Mouse (Mus musculus) forebrain, embryonic 15.5 days (tissue): ENCODE measurements at regions not wholly inside any gene's neighbourhood (a gene's known extent, or its start where the extent isn't known, plus 50 kb on each side); places are given as distances from the start of the nearest gene placed in this dataset.
A peak's percentile ranks its signal among the peaks of the same experiment; 100 is the strongest.
"Not testable (repeated sequence)": the region's sequence is repeated elsewhere in the genome, so short reads cannot be mapped to it uniquely, and the experiment has no call there.

ENCODE experiments used
- ATAC-seq: fragments of 200-750 bp; cut with Nextera tagmentation; replicated peaks from 2 replicates; pipeline ENCODE4 v1.8.0; 2017; ENCODE audit warnings: mild to moderate bottlenecking, moderate TSS enrichment, moderate library complexity
- H3K27ac ChIP-seq: fragments of 300-500 bp; sonication (generic); replicated peaks from 2 replicates; pipeline ENCODE4 v1.5.1; 2015; ENCODE audit warnings: mild to moderate bottlenecking, inconsistent platforms
- H3K27me3 ChIP-seq: fragments of 300-500 bp; sonication (generic); 2 replicates; pipeline ENCODE4 v1.6.1; 2015; ENCODE audit warnings: inconsistent platforms
- H3K36me3 ChIP-seq: fragments of 300-500 bp; sonication (generic); 2 replicates; pipeline ENCODE4 v1.6.1; 2015; ENCODE audit warnings: mild to moderate bottlenecking, inconsistent platforms
- H3K4me1 ChIP-seq: fragments of 300-500 bp; sonication (generic); 2 replicates; pipeline ENCODE4 v1.6.1; 2015; ENCODE audit warnings: inconsistent platforms
- H3K4me2 ChIP-seq: fragments of 300-500 bp; sonication (generic); replicated peaks from 2 replicates; pipeline ENCODE4 v1.6.1; 2015; ENCODE audit warnings: mild to moderate bottlenecking, inconsistent platforms
- H3K4me3 ChIP-seq: fragments of 300-500 bp; sonication (generic); 2 replicates; pipeline ENCODE4 v1.5.1; 2015; ENCODE audit warnings: mild to moderate bottlenecking, inconsistent platforms
- H3K9ac ChIP-seq: fragments of 300-500 bp; sonication (generic); replicated peaks from 2 replicates; pipeline ENCODE4 v1.6.1; 2015; ENCODE audit warnings: mild to moderate bottlenecking, inconsistent platforms
- H3K9me3 ChIP-seq: fragments of 300-500 bp; sonication (generic); 2 replicates; pipeline ENCODE4 v1.6.1; 2016; ENCODE audit warnings: inconsistent platforms
- WGBS: fragments of 180-500 bp; shearing (Covaris S2); methylation state at CpG from one replicate; pipeline ENCODE4 v1.1.7; 2015; ENCODE audit warnings: mixed read lengths; 5-methylcytosine and 5-hydroxymethylcytosine counted together

GRCm38 (mm10) chr4:28064935-28065334, 748.0 kb upstream of the Epha7 start:
- Histone ChIP-seq H3K9me3 (no peaks in the 10 kb centered on the region), H3K4me3 (no peak overlapping the region), H3K9ac (no peak overlapping the region), H3K4me2 (no peak overlapping the region), H3K36me3 (no peaks in the 10 kb centered on the region), H3K4me1 (no peaks in the 10 kb centered on the region), H3K27ac (no peak overlapping the region), H3K27me3 (no peaks in the 10 kb centered on the region)
- ATAC-seq: no peak

DNA sequence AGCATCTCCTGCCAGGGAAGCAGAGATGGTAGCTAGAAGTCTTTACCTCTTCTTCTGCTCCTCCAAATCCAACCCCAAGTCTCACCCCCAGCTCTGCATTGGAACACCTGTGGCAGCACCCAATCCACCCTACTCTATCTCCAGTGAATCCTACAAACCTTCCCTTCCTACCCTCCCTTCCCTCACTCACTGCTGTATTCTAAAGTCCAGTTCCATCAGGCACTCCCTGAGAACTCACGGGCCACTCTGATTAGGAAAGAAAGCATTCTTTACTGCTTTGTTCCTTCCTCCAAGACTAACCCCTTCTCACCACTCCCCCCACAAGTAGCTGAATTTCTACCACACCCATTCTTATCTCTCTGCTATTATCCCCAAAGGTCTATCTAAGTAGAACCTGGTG, 747.1 kb upstream of the Epha7 start:
- H3K4me2 ChIP-seq: no peak overlapping the region
- no peaks in the 10 kb centered on the region for H3K9me3 ChIP-seq
- no peak overlapping the region for H3K4me3 ChIP-seq
- H3K27ac ChIP-seq: no peak overlapping the region
- ATAC-seq: no peak
- no peaks in the 10 kb centered on the region for H3K27me3 ChIP-seq
- 59% methylated on average over 1 of the region's 1 CpGs for WGBS
- H3K4me1 ChIP-seq: no peaks in the 10 kb centered on the region
- no peaks in the 10 kb centered on the region for H3K36me3 ChIP-seq
- no peak overlapping the region for H3K9ac ChIP-seq

- no peaks in the 10 kb centered on the region for H3K9me3 ChIP-seq
These were observed 733.9 kb upstream of the Epha7 start for GRCm38 (mm10) chr4:28079030-28079429.

DNA sequence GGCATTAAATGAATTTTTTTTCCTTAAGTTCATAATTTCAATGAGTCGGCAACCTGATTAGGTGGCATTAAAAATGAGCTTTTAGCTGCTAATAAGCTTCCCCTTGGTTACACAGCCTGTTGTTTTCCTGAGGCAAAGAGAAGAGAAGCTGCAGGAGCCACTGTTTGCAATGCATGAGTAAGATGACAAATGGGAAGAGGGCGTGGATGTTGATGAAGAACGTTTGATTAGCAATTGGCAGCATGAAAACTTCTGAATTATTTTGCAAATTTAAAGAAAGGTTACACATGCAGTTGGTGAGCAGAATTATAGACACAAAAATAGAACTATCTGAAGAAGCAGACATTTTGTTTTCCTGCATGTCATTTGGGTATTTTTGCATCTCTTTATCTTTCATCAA, 720.1 kb upstream of the Epha7 start:
- no peak overlapping the region for H3K27ac ChIP-seq
- no peaks in the 10 kb centered on the region for H3K36me3 ChIP-seq
- no peaks in the 10 kb centered on the region for H3K27me3 ChIP-seq
- 38% methylated on average over 3 of the region's 3 CpGs for whole genome bisulfite sequencing
- H3K9me3 ChIP-seq: no peaks in the 10 kb centered on the region
- H3K4me1 ChIP-seq: peaks cover 4% of the 10 kb centered on the region; the same call in 1 of the 2 replicates
- no peak overlapping the region for H3K4me3 ChIP-seq
- ATAC-seq: no peak
- H3K4me2 ChIP-seq: no peak overlapping the region
- no peak overlapping the region for H3K9ac ChIP-seq

More at GRCm38 (mm10) chr4:28079030-28079429, 733.9 kb upstream of the Epha7 start:
- Histone ChIP-seq H3K4me2 (no peak overlapping the region), H3K4me1 (no peaks in the 10 kb centered on the region), H3K4me3 (no peak overlapping the region), H3K27me3 (no peaks in the 10 kb centered on the region), H3K36me3 (no peaks in the 10 kb centered on the region), H3K9ac (no peak overlapping the region), H3K27ac (no peak overlapping the region)
- WGBS: 92% methylated on average over 2 of the region's 2 CpGs
- no peak for ATAC-seq

DNA sequence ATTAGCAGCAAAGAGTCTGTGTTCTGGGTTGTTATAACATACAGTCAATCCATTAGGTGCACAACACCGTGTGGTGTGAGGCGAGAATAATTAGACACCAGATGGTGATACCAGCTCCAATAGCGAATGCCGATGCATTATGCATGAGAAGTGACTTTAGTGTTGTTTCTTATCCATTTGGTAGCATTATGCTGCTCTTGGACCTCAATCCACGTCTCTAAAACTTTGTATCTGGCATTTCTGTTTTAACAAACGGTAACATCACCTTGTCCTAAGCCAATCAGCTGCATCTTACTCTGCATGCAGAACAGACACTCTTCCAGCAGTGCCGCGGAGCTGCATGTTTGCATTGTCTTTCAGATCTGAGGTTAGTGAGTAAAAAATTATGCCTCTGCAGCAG, 669.8 kb upstream of the Epha7 start:
- H3K27me3 ChIP-seq: no peaks in the 10 kb centered on the region
- H3K4me1 ChIP-seq: 0 out of 2 replicates have a peak, but pooled peaks cover 4% of the 10 kb centered on the region
- 35% methylated on average over 8 of the region's 8 CpGs for WGBS
- H3K36me3 ChIP-seq: no peaks in the 10 kb centered on the region
- H3K9ac ChIP-seq: no peak overlapping the region
- peak overlapping the region; percentile 9 for H3K4me3 ChIP-seq
- H3K4me2 ChIP-seq: peak overlapping the region; percentile 22
- no peaks in the 10 kb centered on the region for H3K9me3 ChIP-seq
- peak; percentile 98 for ATAC-seq
- H3K27ac ChIP-seq: peak overlapping the region; percentile 51; the same call in 1 of the 2 replicates

DNA sequence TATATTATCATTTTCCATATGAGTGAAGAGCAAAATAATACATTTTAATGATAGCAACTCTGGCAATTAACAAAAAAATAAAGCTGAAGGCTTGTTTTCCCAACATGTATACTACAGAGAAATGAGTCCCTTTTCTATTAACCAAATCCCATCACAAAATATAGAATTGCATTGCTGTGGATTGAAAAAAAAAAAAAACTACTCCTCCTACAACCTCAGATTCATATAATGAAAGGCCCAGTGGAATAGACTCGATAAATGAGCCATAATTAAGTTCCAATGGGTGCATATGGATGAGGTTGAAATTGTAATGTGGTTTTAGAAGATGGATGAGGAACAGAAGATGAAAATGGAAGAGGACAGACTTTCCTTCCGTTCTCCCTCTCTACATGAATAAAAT, 657.8 kb upstream of the Epha7 start:
- 82% methylated on average over 2 of the region's 2 CpGs for WGBS
- Histone ChIP-seq H3K27ac (no peak overlapping the region), H3K9ac (no peak overlapping the region), H3K4me2 (no peak overlapping the region), H3K4me1 (no peaks in the 10 kb centered on the region), H3K9me3 (no peaks in the 10 kb centered on the region), H3K27me3 (no peaks in the 10 kb centered on the region), H3K36me3 (no peaks in the 10 kb centered on the region), H3K4me3 (no peak overlapping the region)
- ATAC-seq: no peak

GRCm38 (mm10) chr4:28176771-28177170, 636.2 kb upstream of the Epha7 start:
- Histone ChIP-seq H3K27ac (no peak overlapping the region), H3K4me3 (no peak overlapping the region), H3K4me1 (no peaks in the 10 kb centered on the region), H3K9ac (no peak overlapping the region), H3K36me3 (no peaks in the 10 kb centered on the region), H3K4me2 (no peak overlapping the region), H3K9me3 (peaks cover 3% of the 10 kb centered on the region), H3K27me3 (no peaks in the 10 kb centered on the region)
- WGBS: 69% methylated on average over 3 of the region's 3 CpGs
- peak; percentile 100 for ATAC-seq

DNA sequence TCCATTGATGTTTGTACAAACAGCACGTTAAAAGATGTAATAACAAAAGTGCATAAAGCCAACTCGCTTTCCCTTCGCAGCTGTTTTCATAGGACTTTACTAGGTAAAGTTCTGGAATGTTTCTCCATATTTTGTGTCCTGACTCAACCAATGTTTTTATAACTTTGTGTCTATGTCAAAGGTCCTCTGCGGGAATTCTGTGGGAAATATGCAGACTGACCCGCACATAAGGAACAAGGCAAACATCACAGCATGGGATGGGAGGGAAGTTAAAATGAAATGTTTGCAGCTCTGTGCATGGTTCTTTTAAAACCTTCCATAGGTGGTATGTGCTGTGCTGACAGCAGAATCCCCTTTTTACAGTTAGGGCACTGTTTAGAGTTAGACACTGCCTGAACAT, 622.1 kb upstream of the Epha7 start:
- Histone ChIP-seq H3K36me3 (no peaks in the 10 kb centered on the region), H3K4me2 (no peak overlapping the region), H3K9ac (no peak overlapping the region), H3K9me3 (no peaks in the 10 kb centered on the region), H3K4me1 (no peaks in the 10 kb centered on the region), H3K4me3 (no peak overlapping the region), H3K27ac (no peak overlapping the region), H3K27me3 (no peaks in the 10 kb centered on the region)
- 83% methylated on average over 5 of the region's 5 CpGs for WGBS
- no peak for ATAC-seq

DNA sequence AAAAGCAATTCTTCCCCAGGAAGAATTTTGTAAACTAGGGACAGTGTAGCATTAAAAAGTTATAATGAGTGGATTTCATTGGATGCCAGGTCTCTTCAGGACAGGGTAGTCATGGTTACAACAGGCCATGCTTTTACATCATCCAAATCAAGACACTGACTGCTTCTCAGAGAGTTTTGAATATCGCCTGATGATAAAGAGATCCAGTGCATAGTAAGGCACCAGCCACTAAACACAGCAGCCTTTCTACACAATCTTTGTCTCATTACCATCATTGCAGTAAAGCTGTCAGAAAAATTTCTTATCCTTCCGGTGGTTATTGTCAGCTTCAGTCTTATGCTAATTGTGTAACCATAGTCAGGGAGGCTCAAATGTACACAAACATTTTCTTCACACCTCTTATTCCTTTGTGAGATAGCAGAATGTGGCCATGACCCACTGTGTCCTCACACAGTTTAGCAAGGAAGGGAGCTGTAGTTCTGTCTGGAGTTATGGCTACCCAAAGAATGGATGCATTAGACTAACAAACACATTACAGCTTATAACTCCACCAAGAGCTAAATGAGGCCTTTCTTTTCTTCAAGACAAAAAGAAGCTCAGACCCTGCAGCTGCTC, 585.2 kb upstream of the Epha7 start:
- WGBS: 39% methylated on average over 2 of the region's 2 CpGs

GRCm38 (mm10) chr4:28235516-28235915, 577.4 kb upstream of the Epha7 start:
- not testable (repeated sequence) for H3K36me3 ChIP-seq, ATAC-seq

More for the DNA sequence above, 585.2 kb upstream of the Epha7 start:
- Histone ChIP-seq H3K9ac (no peak overlapping the region), H3K9me3 (no peaks in the 10 kb centered on the region), H3K36me3 (no peaks in the 10 kb centered on the region), H3K4me3 (no peak overlapping the region), H3K4me1 (no peaks in the 10 kb centered on the region), H3K27me3 (no peaks in the 10 kb centered on the region), H3K4me2 (no peak overlapping the region), H3K27ac (no peak overlapping the region)
- no peak for ATAC-seq

DNA sequence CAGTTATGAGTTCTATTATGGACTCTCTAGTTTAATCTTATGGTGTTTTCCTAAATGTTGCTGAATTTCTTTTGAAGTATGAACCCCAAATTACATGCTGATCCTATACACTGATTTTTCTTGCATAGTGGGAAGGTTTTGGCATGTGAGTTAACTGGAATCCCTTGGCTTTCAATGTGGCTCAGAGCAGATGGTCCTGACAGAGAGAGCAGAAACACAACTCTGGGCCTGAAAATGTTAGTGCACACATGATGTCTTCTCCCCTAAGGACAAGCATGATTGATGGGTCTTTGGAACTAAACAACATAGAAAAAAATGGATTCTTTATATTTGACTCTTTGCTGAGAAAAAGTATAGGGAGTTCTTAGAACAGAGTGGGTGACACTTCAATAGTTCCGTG, 570.7 kb upstream of the Epha7 start:
- ATAC-seq: peak; percentile 79; the same call in 1 of the 2 replicates
- H3K9ac ChIP-seq: no peak overlapping the region
- H3K27ac ChIP-seq: no peak overlapping the region

More at GRCm38 (mm10) chr4:28235516-28235915, 577.4 kb upstream of the Epha7 start:
- not testable (repeated sequence) for H3K4me1 ChIP-seq, H3K4me2 ChIP-seq, H3K27ac ChIP-seq, H3K27me3 ChIP-seq, H3K4me3 ChIP-seq, H3K9ac ChIP-seq, H3K9me3 ChIP-seq

More for the DNA sequence above, 570.7 kb upstream of the Epha7 start:
- H3K4me1 ChIP-seq: no peaks in the 10 kb centered on the region
- no peaks in the 10 kb centered on the region for H3K36me3 ChIP-seq
- 85% methylated on average over 1 of the region's 1 CpGs for WGBS
- H3K4me2 ChIP-seq: no peak overlapping the region
- no peaks in the 10 kb centered on the region for H3K9me3 ChIP-seq
- H3K27me3 ChIP-seq: no peaks in the 10 kb centered on the region
- H3K4me3 ChIP-seq: no peak overlapping the region
